Mouse (Mus musculus): ENCODE measurements at regions not wholly inside any gene's neighbourhood (a gene's known extent, or its start where the extent isn't known, plus 50 kb on each side); places are given as distances from the start of the nearest gene placed in this dataset.

GRCm38 (mm10) chr16:77239176-77239790, 225.8 kb downstream of the Usp25 start:
- no peak for DNase-seq (ENCODE audit: extremely low read depth, insufficient read length, low spot score)

- DNase-seq (ENCODE audit: extremely low read depth, insufficient read length, low spot score): no peak
Measured at GRCm38 (mm10) chr16:77238358-77239175, 225.1 kb downstream of the Usp25 start.

- no peak for DNase-seq (ENCODE audit: extremely low read depth, insufficient read length, low spot score)
Measured at GRCm38 (mm10) chr16:77237631-77238357, 224.3 kb downstream of the Usp25 start.

- no peak for DNase-seq (ENCODE audit: extremely low read depth, insufficient read length, low spot score)
Measured at GRCm38 (mm10) chr16:77237272-77237603, 223.7 kb downstream of the Usp25 start.

DNA sequence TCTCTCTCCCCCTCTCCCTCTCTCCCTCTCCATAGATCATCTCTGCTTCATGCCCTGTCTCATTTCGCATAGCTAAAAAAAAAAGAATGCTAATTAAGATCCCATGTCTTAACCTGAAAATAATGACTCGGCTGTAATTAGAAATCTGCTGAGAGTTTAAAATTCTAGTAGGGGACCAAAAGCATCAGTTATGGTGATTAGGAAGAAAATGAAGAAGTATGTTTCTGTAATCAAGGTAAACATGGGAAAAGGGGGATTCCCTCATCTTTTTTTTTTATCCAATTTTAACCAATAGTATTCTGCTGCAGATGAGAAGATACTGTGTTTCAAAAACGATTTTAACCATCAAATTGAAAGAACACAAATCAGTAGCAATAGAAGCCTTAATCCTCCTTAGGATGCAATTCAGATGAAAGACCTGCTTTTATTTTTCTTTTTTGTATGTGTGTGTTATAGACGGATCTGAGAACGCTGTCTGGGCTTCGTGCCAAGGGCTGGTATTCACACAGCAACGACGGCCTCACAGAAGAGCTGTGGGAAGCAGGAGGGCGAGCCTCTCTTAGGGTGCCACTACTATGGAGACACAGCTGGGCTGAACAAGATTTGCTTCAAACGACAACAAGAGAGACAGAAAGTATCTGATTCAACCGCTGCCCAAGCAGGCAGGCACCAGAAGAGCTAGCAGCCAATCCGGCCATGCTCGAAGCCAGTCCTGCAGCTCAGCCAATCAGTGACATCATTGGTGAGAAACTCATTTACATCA, 223.2 kb downstream of the Usp25 start:
- DNase-seq (ENCODE audit: extremely low read depth, insufficient read length, low spot score): no peak

GRCm38 (mm10) chr16:77236021-77236420, 222.5 kb downstream of the Usp25 start:
- DNase-seq (ENCODE audit: extremely low read depth, insufficient read length, low spot score): no peak

DNA sequence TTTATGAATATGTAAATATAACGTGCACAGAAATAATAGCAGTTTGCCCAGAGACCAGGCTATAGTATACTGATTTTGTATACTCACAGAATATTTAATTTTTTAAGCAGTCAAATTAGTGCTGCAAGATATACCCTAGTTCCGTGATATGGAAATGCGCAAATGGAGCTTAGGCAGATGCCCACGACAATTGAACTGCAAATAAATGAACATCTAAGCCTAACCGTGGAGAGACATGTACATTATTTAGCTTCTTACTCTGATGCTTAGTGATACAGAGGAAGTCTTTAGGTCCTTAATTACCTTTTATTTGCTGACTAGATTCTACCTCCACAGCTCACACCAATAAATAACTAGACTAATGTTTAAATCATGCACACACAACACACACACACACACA, 221.9 kb downstream of the Usp25 start:
- DNase-seq (ENCODE audit: extremely low read depth, insufficient read length, low spot score): no peak

Measured in 3134 (cell line).